In the genomic region with DNA sequence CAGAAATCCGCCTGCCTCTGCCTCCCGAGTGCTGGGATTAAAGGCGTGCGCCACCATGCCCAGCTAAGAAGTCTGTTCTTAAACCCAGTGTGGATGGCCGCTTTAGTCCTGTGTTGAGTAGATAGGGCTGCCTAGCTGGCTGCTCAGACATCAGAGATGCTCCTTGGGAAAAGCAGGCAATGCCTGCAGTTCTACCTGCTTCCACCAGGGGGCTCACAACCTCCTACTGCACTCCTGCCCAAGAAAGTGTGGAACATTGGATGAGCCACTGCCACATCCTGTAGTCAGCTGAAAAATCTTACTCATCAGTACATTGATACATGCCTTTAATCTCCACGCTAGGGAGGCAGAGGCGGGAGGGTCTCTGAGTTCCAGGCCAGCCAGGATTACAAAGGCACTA, we compare ENCODE assay signal across 9 mouse cellular contexts. TPM values are rescaled to one million over a fixed set of nuclear protein-coding genes. Genes with fewer than 3 reads are reported as not detected.
A peak's percentile ranks its signal among the peaks of the same experiment; 100 is the strongest.
DNase-seq lines count a peak whose midpoint lies in the region; ATAC-seq and TF ChIP-seq lines count a peak whose summit lies in the region.
"Had no signal": no experiment of that assay in that cellular context is flagged by ENCODE, and none has a peak within 500 bp of the region (broad histone marks: within the 10 kb centered on the region; RNA-seq: fewer than 3 reads in every experiment).

No protein-coding gene starts in this region.

- H3K9me3 ChIP-seq in forebrain, embryonic 10.5 days: no peaks in the 10 kb centered on the region
- no peaks in the 10 kb centered on the region for H3K9me3 ChIP-seq in heart, embryonic 13.5 days
- no peaks in the 10 kb centered on the region for H3K9me3 ChIP-seq in kidney, postnatal 0 days (replicated peaks; ENCODE audit: low read length)
- no peaks in the 10 kb centered on the region for H3K9me3 ChIP-seq in liver, embryonic 12.5 days (replicated peaks)
- no peaks in the 10 kb centered on the region for H3K9me3 ChIP-seq in stomach, postnatal 0 days (ENCODE audit: control insufficient read depth, low read length)

- no peak for TF ChIP-seq EP300 in stomach, postnatal 0 days (optimal IDR thresholded peaks at IDR 0.05)

- no peak overlapping the region for H3K9ac ChIP-seq in heart, embryonic 13.5 days
- H3K9ac ChIP-seq in kidney, postnatal 0 days (ENCODE audit: low read depth, low read length): no peak overlapping the region
- H3K9ac ChIP-seq in liver, embryonic 12.5 days: no peak overlapping the region
- no peak overlapping the region for H3K9ac ChIP-seq in stomach, postnatal 0 days (ENCODE audit: low read length)

- H3K36me3 ChIP-seq in forebrain, embryonic 10.5 days (replicated peaks): peaks cover 96% of the 10 kb centered on the region
- peaks cover 75% of the 10 kb centered on the region for H3K36me3 ChIP-seq in heart, embryonic 13.5 days
- H3K36me3 ChIP-seq in kidney, postnatal 0 days (ENCODE audit: insufficient read depth, low read length): peaks cover 29% of the 10 kb centered on the region
- H3K36me3 ChIP-seq in liver, embryonic 12.5 days: peaks cover 46% of the 10 kb centered on the region
- peaks cover 21% of the 10 kb centered on the region for H3K36me3 ChIP-seq in stomach, postnatal 0 days (ENCODE audit: control insufficient read depth, insufficient read depth, low read length)

- H3K27me3 ChIP-seq in forebrain, embryonic 10.5 days (ENCODE audit: poor library complexity, severe bottlenecking): no peaks in the 10 kb centered on the region
- H3K27me3 ChIP-seq in heart, embryonic 13.5 days (replicated peaks): no peaks in the 10 kb centered on the region
- no peaks in the 10 kb centered on the region for H3K27me3 ChIP-seq in kidney, postnatal 0 days (ENCODE audit: insufficient read depth, low read length)
- H3K27me3 ChIP-seq in liver, embryonic 12.5 days (replicated peaks): no peaks in the 10 kb centered on the region
- H3K27me3 ChIP-seq in stomach, postnatal 0 days (ENCODE audit: control insufficient read depth, insufficient read depth, low read length): no peaks in the 10 kb centered on the region

- no peak for TF ChIP-seq POLR2A in brain, embryonic 14.5 days (IDR thresholded peaks at IDR 0.05; ENCODE audit: borderline replicate concordance, extremely low read depth, insufficient read depth, insufficient read length, poor library complexity, severe bottlenecking)

- no peak overlapping the region for H3K4me3 ChIP-seq in forebrain, embryonic 10.5 days
- no peak overlapping the region for H3K4me3 ChIP-seq in heart, embryonic 13.5 days
- no peak overlapping the region for H3K4me3 ChIP-seq in kidney, postnatal 0 days (replicated peaks; ENCODE audit: low read depth, low read length)
- H3K4me3 ChIP-seq in liver, embryonic 12.5 days: no peak overlapping the region
- H3K4me3 ChIP-seq in stomach, postnatal 0 days (ENCODE audit: low read depth, low read length): no peak overlapping the region
- H3K4me3 ChIP-seq: erythroblast, embryonic 14.5 days had no signal

- WGBS in forebrain, embryonic 10.5 days: 53% methylated on average over 7 of the region's 7 CpGs
- 43% methylated on average over 7 of the region's 7 CpGs for WGBS in heart, embryonic 13.5 days
- WGBS in kidney, postnatal 0 days: 49% methylated on average over 7 of the region's 7 CpGs
- 36% methylated on average over 7 of the region's 7 CpGs for WGBS in liver, embryonic 12.5 days (ENCODE audit: insufficient replicate concordance)
- WGBS in stomach, postnatal 0 days: 39% methylated on average over 7 of the region's 7 CpGs

- DNase-seq in brain, embryonic 14.5 days (ENCODE audit: low read depth): peak; percentile 91
- DNase-seq in forebrain, embryonic 10.5 days (ENCODE audit: extremely low spot score, low spot score): peak; percentile 76
- DNase-seq in kidney, postnatal 0 days (ENCODE audit: low spot score): peak; percentile 85
- peak; percentile 46 to 58 for DNase-seq in natural killer cell, adult 2 months (ENCODE audit: low spot score in 2 of 2)
- DNase-seq in stomach, postnatal 0 days (ENCODE audit: low spot score): peak; percentile 66

- H3K4me1 ChIP-seq in forebrain, embryonic 10.5 days: peaks cover 40% of the 10 kb centered on the region
- H3K4me1 ChIP-seq in heart, embryonic 13.5 days: peaks cover 46% of the 10 kb centered on the region
- H3K4me1 ChIP-seq in kidney, postnatal 0 days (replicated peaks; ENCODE audit: insufficient read depth, low read length): peaks cover 21% of the 10 kb centered on the region
- H3K4me1 ChIP-seq in liver, embryonic 12.5 days: peaks cover 23% of the 10 kb centered on the region
- H3K4me1 ChIP-seq in stomach, postnatal 0 days (replicated peaks; ENCODE audit: control insufficient read depth, insufficient read depth): no peaks in the 10 kb centered on the region

- peak; percentile 81 for ATAC-seq in CD4-positive, CD25-positive, alpha-beta regulatory T cell, adult 4 months
- ATAC-seq in heart, embryonic 13.5 days (ENCODE audit: extremely low read depth, insufficient number of reproducible peaks, low FRiP score, low TSS enrichment): no peak; the same call in 1 of the 2 replicates
- ATAC-seq in kidney, postnatal 0 days (replicated peaks; ENCODE audit: low FRiP score, low read depth): 0 out of 2 replicates have a peak, but pooled peaks have one; percentile 12
- ATAC-seq in liver, embryonic 12.5 days: peak; percentile 28; the same call in 1 of the 2 replicates
- ATAC-seq in stomach, postnatal 0 days (ENCODE audit: low FRiP score, low TSS enrichment): peak; percentile 30

- peak; percentile 96 for TF ChIP-seq CTCF in brain, embryonic 14.5 days (IDR thresholded peaks at IDR 0.05; ENCODE audit: borderline replicate concordance, extremely low read depth, insufficient read depth, insufficient read length)
- peak; percentile 96 for TF ChIP-seq CTCF in kidney, postnatal 0 days (IDR thresholded peaks at IDR 0.05; ENCODE audit: low read depth)
- TF ChIP-seq CTCF in stomach, postnatal 0 days (IDR thresholded peaks at IDR 0.05; ENCODE audit: low read depth): peak; percentile 95

- no peak overlapping the region for H3K4me2 ChIP-seq in heart, embryonic 13.5 days
- H3K4me2 ChIP-seq in kidney, postnatal 0 days (ENCODE audit: low read length): no peak overlapping the region
- H3K4me2 ChIP-seq in liver, embryonic 12.5 days: no peak overlapping the region
- H3K4me2 ChIP-seq in stomach, postnatal 0 days (replicated peaks; ENCODE audit: low read depth): no peak overlapping the region

- no peak overlapping the region for H3K27ac ChIP-seq in forebrain, embryonic 10.5 days
- H3K27ac ChIP-seq in heart, embryonic 13.5 days (replicated peaks): peak overlapping the region; percentile 90
- H3K27ac ChIP-seq in kidney, postnatal 0 days: no peak overlapping the region
- no peak overlapping the region for H3K27ac ChIP-seq in liver, embryonic 12.5 days
- H3K27ac ChIP-seq in stomach, postnatal 0 days (replicated peaks): no peak overlapping the region

RNA-seq across cellular contexts. Expression of a gene that starts 2.5 kb away (rescaled TPM):
- under 1 TPM in 1 of 2 experiments, not detected in 1; 0.41 TPM for polyA plus RNA-seq in CD4-positive, CD25-positive, alpha-beta regulatory T cell, adult 4 months (2017; shearing (Covaris generic))
- 3.4 and 4.5 TPM in 2 replicates for polyA plus RNA-seq in brain, embryonic 14.5 days (2012; rRNA removed)
- polyA plus RNA-seq in forebrain, embryonic 10.5 days (2016; fragmentation: Nextera tagmentation; extraction: Ambion mirVana): 0.38 and 0.54 TPM in 2 replicates
- polyA plus RNA-seq in heart, embryonic 13.5 days (2015; fragmentation: Nextera tagmentation; extraction: Ambion mirVana): 1.3 and 1.8 TPM in 2 replicates
- 46.1 and 54.1 TPM in 2 replicates for polyA plus RNA-seq in kidney, postnatal 0 days (2015; fragmentation: Nextera tagmentation; extraction: Ambion mirVana)
- 7.5 and 8.0 TPM in 2 replicates for polyA plus RNA-seq in liver, embryonic 12.5 days (2016; fragmentation: Nextera tagmentation; extraction: Ambion mirVana)
- 6.8 and 7.9 TPM in 2 replicates for polyA plus RNA-seq in stomach, postnatal 0 days (2015; fragmentation: Nextera tagmentation; extraction: Ambion mirVana)

RNA-seq across cellular contexts. Expression of a gene that starts 9.6 kb away (rescaled TPM):
- polyA plus RNA-seq in CD4-positive, CD25-positive, alpha-beta regulatory T cell, adult 4 months (2017; shearing (Covaris generic)): not detected
- polyA plus RNA-seq in brain, embryonic 14.5 days (2012; rRNA removed): 0.86 TPM in 1 of 2 replicates, not detected in the other
- not detected in 2 replicates for polyA plus RNA-seq in forebrain, embryonic 10.5 days (2016; fragmentation: Nextera tagmentation; extraction: Ambion mirVana)
- polyA plus RNA-seq in heart, embryonic 13.5 days (2015; fragmentation: Nextera tagmentation; extraction: Ambion mirVana): not detected in 2 replicates
- not detected in 2 replicates for polyA plus RNA-seq in kidney, postnatal 0 days (2015; fragmentation: Nextera tagmentation; extraction: Ambion mirVana)
- polyA plus RNA-seq in liver, embryonic 12.5 days (2016; fragmentation: Nextera tagmentation; extraction: Ambion mirVana): not detected in 2 replicates
- polyA plus RNA-seq in stomach, postnatal 0 days (2015; fragmentation: Nextera tagmentation; extraction: Ambion mirVana): 1.0 and 2.5 TPM in 2 replicates

RNA-seq across cellular contexts. Expression of a gene that starts 10.6 kb away (rescaled TPM):
- 100 to 1,000 TPM; 139 to 168 TPM for polyA plus RNA-seq in CD4-positive, CD25-positive, alpha-beta regulatory T cell, adult 4 months (2017; shearing (Covaris generic))
- polyA plus RNA-seq in brain, embryonic 14.5 days (2012; rRNA removed): 149 and 249 TPM in 2 replicates
- 140 and 146 TPM in 2 replicates for polyA plus RNA-seq in forebrain, embryonic 10.5 days (2016; fragmentation: Nextera tagmentation; extraction: Ambion mirVana)
- polyA plus RNA-seq in heart, embryonic 13.5 days (2015; fragmentation: Nextera tagmentation; extraction: Ambion mirVana): 155 and 181 TPM in 2 replicates
- polyA plus RNA-seq in kidney, postnatal 0 days (2015; fragmentation: Nextera tagmentation; extraction: Ambion mirVana): 279 and 297 TPM in 2 replicates
- 98.3 and 98.4 TPM in 2 replicates for polyA plus RNA-seq in liver, embryonic 12.5 days (2016; fragmentation: Nextera tagmentation; extraction: Ambion mirVana)
- 199 and 206 TPM in 2 replicates for polyA plus RNA-seq in stomach, postnatal 0 days (2015; fragmentation: Nextera tagmentation; extraction: Ambion mirVana)

RNA-seq across cellular contexts. Expression of a gene that starts 12.9 kb away (rescaled TPM):
- polyA plus RNA-seq in CD4-positive, CD25-positive, alpha-beta regulatory T cell, adult 4 months (2017; shearing (Covaris generic)): 10 to 100 TPM; 10.0 to 14.8 TPM
- 201 and 211 TPM in 2 replicates for polyA plus RNA-seq in brain, embryonic 14.5 days (2012; rRNA removed)
- polyA plus RNA-seq in forebrain, embryonic 10.5 days (2016; fragmentation: Nextera tagmentation; extraction: Ambion mirVana): 91.5 TPM in 2 replicates
- 22.1 and 22.3 TPM in 2 replicates for polyA plus RNA-seq in heart, embryonic 13.5 days (2015; fragmentation: Nextera tagmentation; extraction: Ambion mirVana)
- 44.2 and 46.5 TPM in 2 replicates for polyA plus RNA-seq in kidney, postnatal 0 days (2015; fragmentation: Nextera tagmentation; extraction: Ambion mirVana)
- 12.2 and 12.6 TPM in 2 replicates for polyA plus RNA-seq in liver, embryonic 12.5 days (2016; fragmentation: Nextera tagmentation; extraction: Ambion mirVana)
- 10.9 and 11.6 TPM in 2 replicates for polyA plus RNA-seq in stomach, postnatal 0 days (2015; fragmentation: Nextera tagmentation; extraction: Ambion mirVana)

RNA-seq across cellular contexts. Expression of a gene that starts 44.7 kb away (rescaled TPM):
- under 1 TPM in 1 of 2 experiments, not detected in 1; 0.52 TPM for polyA plus RNA-seq in CD4-positive, CD25-positive, alpha-beta regulatory T cell, adult 4 months (2017; shearing (Covaris generic))
- polyA plus RNA-seq in brain, embryonic 14.5 days (2012; rRNA removed): 81.2 and 114 TPM in 2 replicates
- polyA plus RNA-seq in forebrain, embryonic 10.5 days (2016; fragmentation: Nextera tagmentation; extraction: Ambion mirVana): 2.2 and 2.4 TPM in 2 replicates
- polyA plus RNA-seq in heart, embryonic 13.5 days (2015; fragmentation: Nextera tagmentation; extraction: Ambion mirVana): 1.6 and 1.8 TPM in 2 replicates
- 1.1 and 1.5 TPM in 2 replicates for polyA plus RNA-seq in kidney, postnatal 0 days (2015; fragmentation: Nextera tagmentation; extraction: Ambion mirVana)
- 1.8 and 2.0 TPM in 2 replicates for polyA plus RNA-seq in liver, embryonic 12.5 days (2016; fragmentation: Nextera tagmentation; extraction: Ambion mirVana)
- 1.0 and 1.2 TPM in 2 replicates for polyA plus RNA-seq in stomach, postnatal 0 days (2015; fragmentation: Nextera tagmentation; extraction: Ambion mirVana)
- polyA plus RNA-seq: erythroblast, embryonic 14.5 days had no signal
